In genomic region chr19:38931566-38931890, GRCm38 (mm10) we compare ENCODE assay signal across 9 mouse cellular contexts. TPM values are rescaled to one million over a fixed set of nuclear protein-coding genes. Genes with fewer than 3 reads are reported as not detected.
DNase-seq lines count a peak whose midpoint lies in the region; ATAC-seq lines count a peak whose summit lies in the region.
"Had no signal": no experiment of that assay in that cellular context is flagged by ENCODE, and none has a peak within 500 bp of the region (broad histone marks: within the 10 kb centered on the region; RNA-seq: fewer than 3 reads in every experiment).

No protein-coding gene starts in this region.

- H3K27me3 ChIP-seq in heart, embryonic 15.5 days, result no peaks in the 10 kb centered on the region
- H3K27me3 ChIP-seq in hindbrain, embryonic 10.5 days (ENCODE audit: insufficient read depth, poor library complexity, severe bottlenecking), result no peaks in the 10 kb centered on the region
- no peaks in the 10 kb centered on the region for H3K27me3 ChIP-seq in midbrain, embryonic 10.5 days (ENCODE audit: low read depth, poor library complexity, severe bottlenecking)

- WGBS in heart, embryonic 15.5 days, result 4% methylated on average over 6 of the region's 6 CpGs
- 2% methylated on average over 6 of the region's 6 CpGs for WGBS in hindbrain, embryonic 10.5 days
- 3% methylated on average over 6 of the region's 6 CpGs for WGBS in midbrain, embryonic 10.5 days

- peaks cover 9% of the 10 kb centered on the region for H3K4me1 ChIP-seq in heart, embryonic 15.5 days (replicated peaks)
- peaks cover 15% of the 10 kb centered on the region for H3K4me1 ChIP-seq in hindbrain, embryonic 10.5 days (replicated peaks)
- H3K4me1 ChIP-seq in midbrain, embryonic 10.5 days, result peaks cover 18% of the 10 kb centered on the region

- H3K4me2 ChIP-seq in heart, embryonic 15.5 days, result peak overlapping the region; percentile 99

- no peaks in the 10 kb centered on the region; the same call in none of the 2 replicates for H3K36me3 ChIP-seq in heart, embryonic 15.5 days
- H3K36me3 ChIP-seq in hindbrain, embryonic 10.5 days, result peaks cover 41% of the 10 kb centered on the region
- H3K36me3 ChIP-seq in midbrain, embryonic 10.5 days, result peaks cover 41% of the 10 kb centered on the region

- intact Hi-C loops in heart, postnatal 10 days (cut with DNase I), result no loop called here
- intact Hi-C loops in gastrocnemius, postnatal 36 days (cut with DNase I), result no loop called here

- H3K4me3 ChIP-seq in heart, embryonic 15.5 days, result peak overlapping the region; percentile 88
- peak overlapping the region; percentile 87 for H3K4me3 ChIP-seq in hindbrain, embryonic 10.5 days
- H3K4me3 ChIP-seq in midbrain, embryonic 10.5 days, result peak overlapping the region; percentile 89

- no peaks in the 10 kb centered on the region for H3K9me3 ChIP-seq in heart, embryonic 15.5 days (replicated peaks)
- H3K9me3 ChIP-seq in hindbrain, embryonic 10.5 days, result no peaks in the 10 kb centered on the region
- H3K9me3 ChIP-seq in midbrain, embryonic 10.5 days (replicated peaks), result no peaks in the 10 kb centered on the region

- no peak overlapping the region for H3K27ac ChIP-seq in heart, embryonic 15.5 days
- H3K27ac ChIP-seq in hindbrain, embryonic 10.5 days, result peak overlapping the region; percentile 97
- H3K27ac ChIP-seq in midbrain, embryonic 10.5 days (replicated peaks), result peak overlapping the region; percentile 98

- no peak for DNase-seq in heart, postnatal 10 days
- DNase-seq in MEL-GATA-1-ER (ENCODE audit: extremely low read depth, low read depth), result peak; percentile 14
- DNase-seq in hindbrain, embryonic 10.5 days (ENCODE audit: low spot score), result no peak
- no peak for DNase-seq in midbrain, embryonic 10.5 days (ENCODE audit: low spot score)
- DNase-seq in gastrocnemius, postnatal 36 days, result no peak
- DNase-seq in urinary bladder, postnatal 25 days (ENCODE audit: low spot score), result no peak
- DNase-seq in cerebellum, postnatal 14 days, result no peak
- DNase-seq: gastrocnemius, postnatal 14 days had no signal

- H3K9ac ChIP-seq in heart, embryonic 15.5 days, result peak overlapping the region; percentile 91

- no peak for ATAC-seq in heart, embryonic 15.5 days (replicated peaks; ENCODE audit: insufficient number of reproducible peaks, insufficient read depth, low FRiP score, low read depth)

RNA-seq across cellular contexts. Expression of gene Hells, which starts 0.8 kb away (rescaled TPM):
- 20.3 and 20.4 TPM in 2 replicates for polyA plus RNA-seq in heart, embryonic 15.5 days (2015; fragmentation: Nextera tagmentation; extraction: Ambion mirVana)
- 1 to 10 TPM; 6.7 to 9.2 TPM for total RNA-seq in heart, postnatal 10 days (2021)
- 47.0 and 83.2 TPM in 2 replicates for polyA plus RNA-seq in hindbrain, embryonic 10.5 days (2016; fragmentation: Nextera tagmentation; extraction: Ambion mirVana)
- 87.0 and 102 TPM in 2 replicates for polyA plus RNA-seq in midbrain, embryonic 10.5 days (2016; fragmentation: Nextera tagmentation; extraction: Ambion mirVana)
- total RNA-seq in gastrocnemius, postnatal 36 days (2021), result under 1 TPM; 0.48 to 0.62 TPM
